Mouse (Mus musculus) right cerebral cortex, postnatal 14 days (tissue): Measurements from ENCODE around the gene Alkbh6.
A peak's percentile ranks its signal among the peaks of the same experiment; 100 is the strongest.

Experiments used
- DNase-seq: peaks from one replicate; pipeline ENCODE4 v3.0.0; 2022

Gene Alkbh6

DNA sequence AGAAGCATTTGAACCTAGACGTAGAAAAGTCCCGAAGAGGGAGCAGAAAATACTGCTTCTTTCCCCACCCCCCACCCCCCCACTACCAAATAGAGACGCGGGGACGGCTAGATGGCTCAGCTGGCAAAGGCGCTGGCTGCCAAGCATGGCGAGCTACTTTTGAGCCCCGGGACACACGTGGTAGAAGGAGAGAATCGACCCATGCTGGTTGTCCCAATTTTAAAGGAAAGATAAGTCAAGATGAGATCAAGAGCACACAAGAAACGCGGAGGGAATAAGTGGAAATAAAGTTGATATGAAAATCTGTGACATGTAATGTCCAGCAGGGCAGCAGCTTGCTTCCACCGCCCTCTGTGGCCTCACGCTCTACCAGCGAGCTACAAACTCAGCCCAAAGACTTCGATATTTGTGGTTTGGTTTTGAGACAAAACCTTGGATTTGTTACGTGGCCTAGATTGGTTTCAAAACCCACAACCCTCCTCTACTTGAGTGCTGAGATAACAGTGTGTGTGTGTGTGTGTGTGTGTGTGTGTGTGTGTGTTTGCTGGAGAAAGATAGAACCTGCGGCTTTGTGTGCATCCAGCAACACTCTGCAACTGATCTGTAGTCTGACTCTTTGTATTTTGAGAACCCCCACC is 24.2 kb downstream of the Alkbh6 start:
- no peak for DNase-seq

DNA sequence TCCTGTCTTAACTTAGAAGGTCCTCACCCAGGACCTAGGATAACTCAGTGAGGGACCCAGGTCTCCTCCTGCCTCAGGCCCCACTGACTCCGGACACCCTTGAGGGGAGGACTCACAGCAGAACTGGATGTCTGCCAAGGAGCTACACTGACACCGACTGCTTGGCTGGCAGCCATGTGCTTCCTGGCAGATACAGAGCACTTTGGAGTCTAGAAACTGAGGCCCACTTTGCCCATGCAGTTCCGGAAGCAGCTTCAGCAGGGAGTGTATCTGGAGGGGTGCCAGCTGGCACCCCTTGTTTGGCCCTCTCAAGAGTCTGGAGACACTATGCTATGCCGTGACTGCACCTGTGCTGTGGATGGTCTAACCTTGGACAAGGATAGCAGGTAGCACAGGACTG is 24.9 kb downstream of the Alkbh6 start:
- DNase-seq = peak; percentile 83

DNA sequence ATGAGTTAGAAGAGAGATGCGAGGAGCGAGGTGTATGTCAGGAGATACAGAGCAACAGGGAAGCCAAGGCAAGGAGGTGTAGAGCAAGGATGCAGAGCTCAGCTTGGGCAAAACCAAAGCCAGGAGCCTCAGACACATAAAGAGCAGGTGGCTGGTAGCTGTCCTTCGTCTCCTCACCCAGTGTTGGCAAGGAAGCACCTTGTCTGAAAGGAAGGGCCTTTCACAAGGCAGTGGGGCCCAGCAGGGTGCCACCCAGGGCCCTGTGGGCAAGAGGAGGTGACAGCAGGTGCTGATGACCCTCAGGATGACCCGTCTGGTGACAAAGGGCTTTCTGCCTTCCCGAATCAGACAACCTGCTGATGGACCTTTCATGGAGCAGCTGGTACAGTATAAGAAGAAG is 26.0 kb downstream of the Alkbh6 start:
- DNase-seq = no peak

DNA sequence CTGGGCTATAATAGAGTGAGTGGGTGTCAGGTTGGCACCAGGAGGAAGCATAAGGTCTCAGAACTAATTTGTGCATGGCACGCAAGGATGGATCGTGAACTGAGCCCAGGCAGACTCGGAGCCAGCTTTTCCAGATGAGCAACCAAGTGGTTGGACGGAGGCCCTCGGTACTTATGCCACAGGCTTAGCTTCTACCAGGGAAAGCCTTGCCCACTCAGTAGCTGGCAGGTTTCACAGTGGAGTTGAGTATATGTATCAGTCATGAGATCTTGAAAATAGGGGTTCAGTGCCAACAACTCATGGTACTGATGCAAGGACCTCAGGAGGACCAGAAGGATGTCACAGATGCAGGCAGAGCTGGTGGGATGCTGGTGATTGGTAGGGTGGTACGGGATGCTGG is 27.2 kb downstream of the Alkbh6 start:
- no peak for DNase-seq

DNA sequence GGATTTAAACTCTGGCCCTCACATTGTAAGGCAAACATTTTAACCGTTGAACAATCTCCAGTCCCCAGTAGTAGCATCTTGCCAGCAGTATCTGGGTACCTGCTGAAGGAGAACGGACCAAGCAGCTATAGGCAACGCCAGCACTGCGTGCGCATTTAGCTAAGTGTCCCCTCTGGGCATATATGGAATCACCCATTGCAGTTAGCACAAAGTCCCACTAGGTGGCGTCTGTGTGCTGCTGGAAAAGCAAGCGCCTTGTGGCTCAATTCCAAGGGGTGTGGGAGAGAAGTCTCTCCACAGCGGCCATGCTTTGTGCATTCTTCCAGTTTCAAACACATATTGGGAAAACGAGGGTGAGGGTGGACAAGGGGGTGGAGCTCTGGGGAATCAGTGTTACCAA is 27.9 kb downstream of the Alkbh6 start:
- peak; percentile 96 for DNase-seq

DNA sequence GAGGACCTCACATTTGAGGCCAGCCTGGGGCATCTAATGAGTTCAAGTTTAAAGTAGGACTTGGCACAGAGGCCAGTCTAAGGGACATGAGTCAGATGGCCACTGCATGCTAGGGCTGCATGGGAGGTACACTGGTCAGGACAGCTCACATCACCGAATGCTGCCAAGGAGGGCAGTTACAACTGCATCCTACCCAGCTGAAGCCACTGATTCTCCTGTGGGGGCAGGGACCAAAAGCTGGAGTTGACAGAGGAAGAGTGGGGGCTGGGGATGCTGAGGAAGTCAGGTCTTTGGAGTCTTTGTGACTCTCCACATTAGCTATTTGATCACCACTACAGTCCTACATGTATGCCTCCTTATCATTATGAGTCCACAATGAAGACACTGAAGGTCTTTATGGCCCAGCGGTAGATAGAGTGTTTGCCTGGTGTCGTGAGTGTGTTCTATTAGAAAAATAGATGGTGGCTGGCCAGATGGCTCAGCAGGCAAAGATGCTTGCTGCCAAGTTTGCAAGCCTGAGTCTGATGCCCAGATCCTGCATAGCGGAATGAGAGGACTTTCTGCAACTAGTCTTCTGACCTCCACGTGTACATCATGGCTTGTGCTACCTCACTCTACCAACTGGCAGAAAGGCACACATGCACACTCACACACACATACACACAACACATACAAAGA is 31.1 kb downstream of the Alkbh6 start:
- no peak for DNase-seq

DNA sequence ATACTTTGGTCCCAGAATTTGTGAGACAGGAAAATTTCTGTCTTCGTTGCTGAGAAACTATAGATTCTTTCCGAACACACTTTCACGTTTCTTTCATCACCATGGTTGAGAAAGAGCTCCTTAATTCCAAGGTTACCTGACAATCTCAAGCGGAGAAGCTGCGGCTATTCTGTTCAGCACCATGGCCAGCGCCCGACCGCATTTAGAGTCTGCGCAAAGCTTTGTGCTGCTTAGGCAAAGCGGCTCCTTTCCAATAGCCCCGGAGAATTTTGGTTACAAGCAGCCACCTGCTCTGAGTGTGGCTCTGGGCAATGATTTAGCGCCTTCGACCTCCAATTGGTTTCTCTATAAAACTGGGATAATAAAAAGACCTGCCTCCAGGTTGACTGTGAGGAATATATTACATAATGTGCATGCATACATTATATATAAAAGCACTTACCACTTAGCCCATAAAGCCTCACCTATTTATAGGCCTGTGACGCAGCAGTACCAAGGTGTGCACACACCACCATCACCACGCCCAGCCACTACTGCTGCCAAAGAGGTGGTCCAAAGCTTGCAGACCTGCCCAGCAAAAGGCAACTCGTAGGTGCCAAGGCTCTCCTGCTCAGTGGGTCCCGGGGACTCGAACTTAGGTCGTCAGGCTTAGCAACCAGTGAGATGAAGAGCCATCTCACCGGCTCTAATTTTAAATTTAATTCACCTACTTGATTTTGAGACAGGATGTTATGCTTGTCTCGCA is 38.3 kb downstream of the Alkbh6 start:
- DNase-seq = peak; percentile 53

DNA sequence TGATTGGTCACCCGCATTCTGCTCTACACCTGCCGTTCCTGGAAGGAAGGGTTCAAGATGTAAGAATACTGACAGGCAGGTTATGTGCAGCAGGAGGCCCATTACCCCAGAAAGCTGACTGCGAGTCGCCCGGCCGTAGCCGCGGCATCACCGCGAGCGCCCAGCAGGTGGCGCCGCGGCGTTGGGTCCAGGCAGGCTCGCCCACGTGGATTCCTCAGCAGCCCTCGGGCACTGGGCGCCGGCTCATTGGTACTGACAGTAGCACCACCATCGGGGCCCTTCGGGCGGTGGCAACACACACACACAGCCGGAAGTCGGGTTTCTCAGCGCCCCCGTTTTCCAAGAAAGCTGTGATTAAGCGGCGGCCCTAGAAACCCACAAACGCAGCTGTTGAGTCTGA is 39.3 kb downstream of the Alkbh6 start:
- DNase-seq = peak; percentile 79

DNA sequence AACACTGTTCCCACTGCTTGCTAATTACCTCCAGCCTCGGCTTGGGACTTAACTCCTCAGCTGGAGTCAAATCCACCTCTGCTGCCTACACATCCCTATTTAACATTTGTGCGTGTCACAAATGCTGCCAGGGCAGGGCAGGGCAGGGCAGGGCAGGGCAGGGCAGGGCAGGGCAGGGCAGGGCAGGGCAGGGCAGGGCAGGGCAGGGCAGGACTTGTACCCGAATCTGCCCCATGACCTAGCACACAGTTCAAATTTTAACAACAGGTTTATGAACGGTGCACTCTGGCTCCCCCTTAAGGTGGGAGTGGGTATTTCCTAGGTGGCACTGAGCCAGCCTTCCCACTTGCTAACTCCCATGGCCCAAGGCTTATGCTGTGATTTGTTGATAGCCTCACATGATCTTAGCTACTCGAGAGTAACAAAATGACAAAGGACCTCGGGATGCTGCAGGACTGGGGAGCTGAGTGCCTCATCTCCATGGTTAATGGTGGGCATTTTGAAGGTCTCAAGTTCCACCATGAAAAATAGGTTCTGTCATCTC is 44.8 kb downstream of the Alkbh6 start:
- DNase-seq = peak; percentile 62

DNA sequence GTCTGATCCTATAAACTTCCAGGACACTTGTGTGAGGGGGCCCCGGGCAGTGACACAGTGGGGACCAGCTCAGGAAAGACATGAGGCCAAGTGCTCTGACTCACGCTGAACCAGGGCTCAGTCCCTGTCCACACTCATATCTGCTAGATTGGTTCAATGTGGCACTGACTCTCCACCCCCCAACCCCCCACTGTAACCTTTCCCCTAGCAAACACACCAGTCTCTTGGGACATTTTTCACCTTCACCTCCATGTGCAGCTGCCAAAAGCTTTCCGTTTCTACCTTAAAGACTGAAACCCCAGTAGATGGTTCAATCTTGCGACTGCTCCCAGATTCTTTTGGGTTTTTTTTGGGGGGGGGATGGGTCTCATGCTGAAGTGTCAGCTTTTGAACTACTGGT is 45.5 kb downstream of the Alkbh6 start:
- no peak for DNase-seq

DNA sequence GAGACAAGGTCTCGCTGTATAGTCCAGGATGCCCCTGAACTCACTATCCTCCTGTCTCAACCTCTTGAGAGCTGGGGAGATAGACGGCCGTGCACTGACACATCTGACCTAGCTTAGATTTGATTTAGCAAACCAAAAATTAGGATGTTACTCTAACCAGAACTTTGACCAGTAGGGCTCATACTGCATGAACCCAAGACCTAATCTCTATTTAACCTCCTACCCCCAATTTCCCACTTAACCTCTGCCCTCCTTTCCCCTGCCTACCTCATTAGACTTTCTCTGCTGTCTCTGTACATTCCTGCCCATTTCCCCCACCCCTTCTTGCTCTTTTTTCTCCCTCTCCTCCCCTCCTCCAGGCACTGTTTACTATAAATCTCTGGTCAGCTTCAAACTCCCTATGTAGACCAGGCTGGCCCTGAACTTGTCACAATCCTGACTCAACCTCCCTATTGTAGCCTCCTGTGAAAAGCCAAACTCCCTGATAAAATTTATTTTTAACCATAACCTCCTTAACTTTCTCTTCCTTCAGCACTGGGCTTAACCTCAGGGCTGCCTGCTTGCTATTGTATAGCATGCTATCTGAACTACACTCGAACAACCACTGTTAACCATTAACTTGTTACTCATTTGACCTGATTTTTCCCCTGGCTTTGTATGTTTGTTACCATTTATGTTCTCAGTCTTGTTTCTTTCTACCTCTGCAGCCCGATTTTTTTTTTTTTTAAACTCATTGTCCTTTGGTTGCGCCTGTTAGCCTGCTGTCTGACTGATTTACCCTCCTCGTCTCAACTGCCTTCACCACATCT is 50.1 kb downstream of the Alkbh6 start:
- no peak for DNase-seq

DNA sequence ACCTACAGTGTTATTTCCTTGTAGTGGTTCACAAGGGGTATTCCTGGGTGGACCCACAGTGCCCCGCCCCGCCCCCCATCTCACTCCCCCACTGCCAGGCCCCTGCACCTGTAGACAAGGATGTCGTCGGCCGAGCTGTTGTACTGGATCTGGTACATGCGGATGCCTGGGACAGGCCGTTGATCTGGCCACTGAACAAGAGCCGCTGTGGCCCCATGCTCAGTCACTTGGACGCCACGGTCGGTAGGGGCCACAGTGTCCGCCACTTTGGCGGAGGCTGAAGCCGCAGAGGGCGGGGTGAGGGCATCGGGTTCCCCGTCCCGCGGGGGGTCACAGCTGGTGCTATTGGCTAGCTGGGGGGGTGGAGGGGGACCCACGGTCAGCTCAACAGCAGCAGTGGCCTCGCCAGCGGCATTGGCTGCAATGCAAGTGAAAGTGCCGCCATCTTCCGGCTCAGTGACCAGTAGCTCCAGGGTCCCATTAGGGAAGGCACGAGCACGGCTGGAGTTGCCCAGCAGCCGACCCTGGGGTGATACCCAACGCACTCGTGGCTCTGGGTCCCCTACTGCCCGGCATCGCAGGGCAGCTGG is 50.9 kb downstream of the Alkbh6 start:
- no peak for DNase-seq

DNA sequence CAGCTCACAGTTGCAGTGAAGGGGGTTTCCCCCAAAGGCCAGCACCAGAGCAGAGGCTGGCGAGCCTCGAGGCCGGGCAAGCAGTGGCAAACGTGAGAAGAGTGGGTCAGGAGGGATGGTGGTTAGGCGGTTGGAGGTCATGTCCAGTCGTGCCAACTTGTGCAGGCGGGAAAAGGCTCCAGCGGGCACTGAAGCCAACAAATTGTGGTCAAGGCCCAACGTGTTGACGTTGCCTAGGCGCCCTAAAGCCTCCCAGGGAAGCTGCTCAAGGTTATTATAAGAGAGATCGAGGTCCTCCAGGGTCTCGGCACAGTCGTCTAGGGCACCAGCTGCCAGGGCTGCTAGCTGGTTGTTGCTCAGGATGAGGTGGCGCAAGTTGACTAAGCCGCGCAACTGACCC is 51.5 kb downstream of the Alkbh6 start:
- no peak for DNase-seq

DNA sequence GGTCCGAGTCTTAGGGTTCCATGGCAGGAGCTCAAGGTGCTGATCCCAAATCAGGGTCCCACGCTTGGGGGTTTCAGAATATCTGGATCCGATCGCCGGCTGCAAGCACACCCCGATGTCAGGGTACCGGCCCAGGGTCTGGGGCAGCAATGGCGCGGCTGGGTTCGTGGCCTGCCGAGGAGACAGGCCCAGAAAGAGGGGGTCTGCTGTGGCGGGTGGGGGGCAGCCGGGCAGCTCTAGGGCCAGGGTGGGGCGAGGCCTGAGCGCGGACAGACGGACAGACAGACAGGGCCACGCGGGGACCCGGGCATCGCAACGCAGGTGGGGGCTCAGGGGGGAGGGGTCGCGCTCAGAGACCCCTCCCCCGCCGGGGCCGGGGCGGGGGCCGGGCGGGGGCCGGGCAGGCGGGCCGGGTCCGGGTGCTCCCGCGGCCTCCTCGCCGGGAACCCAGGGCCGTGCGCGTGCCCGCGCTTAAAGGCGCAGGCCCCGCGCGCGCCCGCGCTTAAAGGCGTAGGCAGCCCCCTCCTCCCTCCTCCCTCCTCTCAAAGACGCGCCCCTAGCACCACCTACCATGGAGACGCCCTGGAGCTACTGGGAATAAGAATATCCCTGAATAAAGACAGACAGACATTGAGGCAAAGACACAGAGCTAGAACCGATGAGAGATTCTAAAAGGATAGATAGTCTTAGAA is 54.3 kb downstream of the Alkbh6 start, which contains the start of gene Lrfn3:
Gene Lrfn3 (minus strand): TSS at position 121 of the 692 bp plus-strand sequence.
- peak; percentile 79 for DNase-seq

DNA sequence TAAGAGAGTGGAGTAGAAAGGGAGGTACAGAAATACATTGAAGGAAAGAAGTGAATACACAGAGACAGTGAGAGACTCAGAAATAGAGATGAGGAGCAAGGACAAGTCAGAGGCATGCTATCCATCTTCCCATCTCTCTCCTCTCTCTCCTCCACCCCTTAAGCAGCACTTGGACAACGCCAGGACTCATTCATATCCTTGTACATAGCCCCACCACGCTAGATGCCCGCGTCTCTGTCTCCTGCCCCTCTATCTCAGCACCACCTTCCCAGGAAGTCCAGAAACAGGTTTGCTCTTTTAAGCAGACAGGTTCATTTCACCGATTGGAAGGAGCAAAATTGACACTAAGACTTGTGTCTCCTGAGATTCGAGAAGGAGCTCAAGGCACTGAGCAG is 54.8 kb downstream of the Alkbh6 start:
- DNase-seq = no peak
